Mouse (Mus musculus): ENCODE data around the gene Prdx2. TPM values are rescaled to one million over a fixed set of nuclear protein-coding genes. Genes with fewer than 3 reads are reported as not detected.

Prdx2 gene
- total RNA-seq, 1 experiment from 2014 or later: 572 TPM

DNA sequence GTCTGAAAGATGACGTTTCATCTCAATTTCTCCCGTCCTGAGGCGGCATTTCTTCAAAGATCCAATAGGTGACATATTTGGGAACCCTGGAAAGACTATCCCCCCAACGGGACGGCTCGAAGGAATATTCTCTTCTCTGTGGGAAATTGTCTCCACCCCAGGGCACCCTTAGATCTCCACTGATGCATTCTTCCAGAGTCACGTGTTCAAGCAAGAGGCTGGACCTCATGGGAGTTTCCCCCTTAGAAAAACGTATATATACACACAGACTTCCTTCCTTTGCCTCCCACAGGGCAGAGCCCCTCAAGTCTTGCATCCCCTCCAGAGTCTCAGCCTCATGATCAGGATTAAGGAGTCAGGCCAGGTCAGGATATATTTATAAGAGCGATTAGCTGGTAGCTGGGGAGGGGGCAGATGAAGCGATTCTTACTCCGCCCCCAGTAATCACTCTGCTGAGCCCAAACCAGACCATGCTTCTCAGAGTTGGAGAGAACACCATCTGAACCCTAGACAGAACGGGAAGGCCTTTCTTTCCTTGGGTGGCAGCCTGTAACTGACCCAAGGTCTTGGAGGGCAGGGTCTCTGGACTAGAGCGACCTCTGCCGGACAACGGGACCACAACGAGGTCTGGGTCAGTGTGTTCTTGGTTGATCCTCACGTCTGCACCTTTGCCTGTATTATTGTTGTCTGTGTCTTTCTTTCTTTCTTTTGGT is 22.7 kb upstream of the Prdx2 start, which contains the start of gene Rtbdn:
TSS of gene Rtbdn (plus strand) at position 464 of the 713 bp plus-strand sequence.
- no peak for DNase-seq

DNA sequence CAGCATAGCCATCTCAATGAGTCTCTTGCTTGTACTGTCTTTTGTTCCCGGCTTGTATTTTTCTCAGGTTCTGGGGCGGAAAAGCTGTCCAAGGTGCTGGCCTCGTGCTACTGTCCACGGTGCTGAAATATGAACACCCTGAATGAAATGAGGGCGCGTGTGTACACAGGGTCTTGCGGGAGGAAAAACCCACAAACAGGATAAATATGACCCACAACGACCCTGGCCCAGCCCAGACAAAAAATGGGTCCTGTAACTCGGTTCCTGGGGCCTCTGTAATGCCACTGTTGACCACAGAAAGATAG is 22.2 kb upstream of the Prdx2 start:
- DNase-seq: peak; percentile 62

DNA sequence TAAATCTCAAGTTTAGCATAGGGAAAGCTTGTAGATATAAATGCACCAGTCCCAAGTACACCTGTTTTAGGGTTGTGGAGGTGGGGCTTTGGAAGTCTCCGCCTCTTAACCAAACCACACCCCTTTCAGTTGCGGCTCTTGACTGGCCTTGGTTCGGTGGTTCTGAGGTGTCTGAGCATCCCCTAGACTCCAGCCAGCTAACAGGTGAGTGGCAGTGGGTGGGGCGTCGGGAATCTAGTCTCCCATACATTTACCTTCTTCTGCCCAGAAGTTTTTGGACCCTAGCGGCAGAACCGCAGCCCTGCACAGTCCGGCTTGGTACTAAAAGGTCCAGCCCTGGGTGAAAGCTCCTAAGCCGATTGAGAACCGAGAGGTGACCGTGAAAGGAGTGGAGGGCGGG is 19.6 kb upstream of the Prdx2 start:
- no peak for DNase-seq

DNA sequence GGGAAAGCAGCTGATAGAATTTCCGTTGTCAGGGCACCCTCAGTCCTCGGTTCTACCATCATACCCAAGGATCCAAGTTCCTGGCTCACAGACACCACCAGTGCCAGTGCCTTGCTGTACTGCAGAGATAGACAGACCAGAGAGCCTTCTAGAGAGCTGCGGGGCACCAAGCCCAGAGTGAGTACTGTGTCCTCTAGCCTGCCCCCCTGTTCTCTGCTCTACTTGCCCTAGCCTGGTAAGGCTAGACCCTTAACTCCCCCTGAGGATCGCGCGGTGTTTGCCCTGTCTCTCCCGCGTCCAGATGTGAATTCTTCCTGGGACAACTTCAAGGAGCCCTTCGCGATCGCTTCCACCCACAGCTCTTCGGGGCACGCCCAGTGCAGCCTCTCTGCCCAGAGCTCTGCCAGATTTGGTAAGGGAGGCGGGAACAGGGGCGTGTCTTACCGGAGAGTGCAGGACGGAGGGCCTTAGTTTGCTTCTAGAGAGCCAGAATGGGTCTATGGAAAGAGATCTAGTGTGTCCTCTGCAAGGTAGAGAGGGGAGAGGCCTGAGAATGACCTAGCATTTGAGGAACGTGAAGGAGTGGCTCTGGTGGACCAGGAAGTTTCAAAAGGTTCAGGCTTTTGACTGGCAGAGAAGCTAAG is 16.7 kb upstream of the Prdx2 start:
- peak; percentile 80 for DNase-seq

GRCm38 (mm10) chr8:84956768-84957167 is 12.6 kb upstream of the Prdx2 start:
- peak; percentile 81 for DNase-seq

DNA sequence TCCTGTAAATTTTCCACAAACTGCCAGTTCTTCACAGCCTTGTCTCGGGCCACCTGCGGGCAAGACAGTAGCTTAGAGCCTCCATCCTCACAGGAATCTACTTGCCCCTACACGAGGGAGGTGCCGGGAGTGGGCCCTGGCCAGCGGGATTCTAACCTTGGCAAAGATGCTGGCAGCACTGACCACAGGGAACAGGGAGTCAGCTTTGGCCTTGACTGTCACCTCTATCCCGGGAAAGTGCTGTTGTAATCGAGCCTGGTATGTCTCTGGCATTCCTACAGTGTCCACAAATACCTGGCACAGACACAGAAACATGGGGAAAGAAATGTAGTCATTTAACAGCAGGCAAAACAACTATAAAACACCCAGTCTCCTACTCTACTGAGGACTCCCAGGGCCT is 9.6 kb upstream of the Prdx2 start:
- peak; percentile 84 for DNase-seq

- no peak for DNase-seq
Measured at GRCm38 (mm10) chr8:84963952-84964351, 5.4 kb upstream of the Prdx2 start.

DNA sequence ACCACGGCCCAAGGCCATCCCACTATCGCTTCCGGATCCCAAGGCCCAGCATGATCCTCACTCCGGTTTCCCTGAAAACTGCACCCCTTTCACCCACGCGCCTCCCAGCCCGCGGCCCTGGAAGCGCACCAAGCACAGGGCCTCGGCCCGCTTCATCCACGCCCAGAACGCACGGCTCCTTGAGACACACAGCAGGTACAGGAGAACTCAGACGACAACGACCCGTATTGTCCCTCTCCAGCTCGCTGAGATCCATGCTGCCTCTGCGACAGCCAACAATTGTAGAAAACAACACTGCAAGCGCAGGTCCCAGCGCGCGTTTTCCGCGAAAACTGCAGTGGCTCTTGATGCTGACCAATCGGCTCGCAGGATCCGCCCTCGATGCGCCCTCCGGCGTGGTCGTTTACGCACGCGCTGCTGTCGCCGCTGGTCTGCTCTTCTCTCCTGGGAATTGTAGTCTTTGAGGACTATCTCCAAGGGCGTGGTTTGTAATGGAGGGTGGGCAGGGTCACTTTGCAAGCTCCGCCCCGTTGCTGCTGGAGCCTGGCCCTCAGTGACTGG is 3.6 kb upstream of the Prdx2 start:
- DNase-seq: peak; percentile 96

- DNase-seq: peak; percentile 73
Measured at GRCm38 (mm10) chr8:84966603-84967002, 2.8 kb upstream of the Prdx2 start.

DNA sequence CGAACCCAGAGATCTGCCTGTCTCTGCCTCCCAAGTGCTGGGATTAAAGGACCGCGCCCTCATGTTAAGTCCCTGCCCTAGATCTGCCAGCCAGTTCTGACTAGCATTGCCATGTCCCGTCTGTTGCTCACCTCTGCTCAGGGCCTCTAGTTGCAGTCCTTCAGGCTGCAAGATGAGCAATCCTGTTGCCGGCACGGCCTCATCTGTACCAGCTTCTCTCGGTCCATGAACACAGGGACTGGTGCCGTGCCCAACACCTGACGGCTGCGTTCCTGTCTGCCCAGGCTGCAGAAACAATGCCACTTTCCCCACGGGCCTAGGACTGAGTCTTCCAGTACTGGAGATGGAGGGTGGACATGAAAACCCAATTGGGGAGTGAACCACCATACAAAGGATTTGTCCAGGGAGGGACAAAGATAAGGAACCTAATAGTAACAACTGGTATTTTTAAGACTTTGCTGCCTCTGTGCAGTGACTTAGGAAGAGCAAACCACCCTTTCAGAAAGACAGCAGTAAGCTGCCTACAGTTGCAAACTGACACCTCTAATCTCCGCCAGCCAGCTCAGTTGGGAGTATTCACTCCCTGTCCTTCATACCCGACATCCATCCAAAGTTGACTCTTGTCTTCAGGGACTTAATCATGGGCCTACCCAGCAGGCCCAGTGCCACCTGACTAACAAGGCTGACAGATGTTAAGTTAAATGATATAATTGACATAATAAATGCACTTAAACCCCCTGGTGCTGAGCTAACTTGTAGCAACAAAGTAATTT is 1.7 kb upstream of the Prdx2 start:
- peak; percentile 46 for DNase-seq

- DNase-seq: no peak
Measured at GRCm38 (mm10) chr8:84968650-84969049, 737 bp upstream of the Prdx2 start.

- no peak for DNase-seq
Measured at GRCm38 (mm10) chr8:84970135-84970790, 876 bp downstream of the Prdx2 start.

GRCm38 (mm10) chr8:84970913-84971312 is 1.5 kb downstream of the Prdx2 start:
- no peak for DNase-seq

DNA sequence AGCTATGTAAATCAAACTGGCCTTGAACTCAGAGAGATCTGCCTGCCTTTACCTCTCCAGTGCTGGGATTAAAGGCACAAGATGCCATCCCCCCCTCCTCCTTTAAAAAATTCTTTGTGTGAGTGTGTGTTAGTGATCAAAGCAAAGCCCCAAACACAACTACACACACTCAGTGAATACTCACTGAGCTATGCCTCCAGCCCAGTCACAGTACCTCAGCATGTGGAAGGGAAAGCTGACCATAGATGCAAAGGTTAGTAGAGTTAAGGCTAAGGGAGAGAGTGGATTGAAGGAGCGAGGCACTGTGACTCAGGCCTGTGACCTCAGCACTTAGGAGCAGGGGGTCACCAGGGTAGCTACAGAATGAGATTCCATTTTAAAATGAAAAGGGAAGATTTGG is 3.7 kb downstream of the Prdx2 start:
- no peak for DNase-seq

- DNase-seq: peak; percentile 88
Measured at GRCm38 (mm10) chr8:84973803-84974542, 4.6 kb downstream of the Prdx2 start.

GRCm38 (mm10) chr8:84974543-84975142 is 5.3 kb downstream of the Prdx2 start:
- no peak for DNase-seq

GRCm38 (mm10) chr8:84975434-84975833 is 6.0 kb downstream of the Prdx2 start:
- DNase-seq: peak; percentile 84

- DNase-seq: peak; percentile 98
Measured at GRCm38 (mm10) chr8:84976031-84976762, 6.8 kb downstream of the Prdx2 start.

- no peak for DNase-seq
Measured at GRCm38 (mm10) chr8:84976763-84977434, 7.5 kb downstream of the Prdx2 start.

Measured in adrenal gland, postnatal 14 days (tissue).